Mouse (Mus musculus): ENCODE measurements at regions not wholly inside any gene's neighbourhood (a gene's known extent, or its start where the extent isn't known, plus 50 kb on each side); places are given as distances from the start of the nearest gene placed in this dataset.
A peak's percentile ranks its signal among the peaks of the same experiment; 100 is the strongest.
"Not testable (repeated sequence)": the region's sequence is repeated elsewhere in the genome, so short reads cannot be mapped to it uniquely, and the experiment has no call there.

- WGBS = 32% methylated on average over 4 of the region's 4 CpGs
- not testable (repeated sequence) for H3K4me1 ChIP-seq (ENCODE audit: control insufficient read depth, insufficient read depth, insufficient read length, low read length)
Measured at GRCm38 (mm10) chr12:21680026-21680425, 262.6 kb upstream of the Ywhaq start.

GRCm38 (mm10) chr12:21649381-21649780, 231.9 kb upstream of the Ywhaq start:
- not testable (repeated sequence) for H3K4me3 ChIP-seq (ENCODE audit: low read depth, low read length); H3K27me3 ChIP-seq (ENCODE audit: control insufficient read depth, insufficient read depth, low read length); H3K36me3 ChIP-seq (ENCODE audit: control insufficient read depth, insufficient read depth, low read length); H3K4me1 ChIP-seq (ENCODE audit: control insufficient read depth, insufficient read depth, insufficient read length, low read length); H3K27ac ChIP-seq (ENCODE audit: insufficient read depth, low read depth, low read length)
- 89% methylated on average over 8 of the region's 8 CpGs for WGBS

More at GRCm38 (mm10) chr12:21680026-21680425, 262.6 kb upstream of the Ywhaq start:
- H3K4me3 ChIP-seq (ENCODE audit: low read depth, low read length); H3K36me3 ChIP-seq (ENCODE audit: control insufficient read depth, insufficient read depth, low read length); H3K27ac ChIP-seq (ENCODE audit: insufficient read depth, low read depth, low read length); H3K27me3 ChIP-seq (ENCODE audit: control insufficient read depth, insufficient read depth, low read length): not testable (repeated sequence)

GRCm38 (mm10) chr12:21613781-21614180, 196.3 kb upstream of the Ywhaq start:
- not testable (repeated sequence) for H3K27me3 ChIP-seq (ENCODE audit: control insufficient read depth, insufficient read depth, low read length); H3K4me3 ChIP-seq (ENCODE audit: low read depth, low read length); H3K27ac ChIP-seq (ENCODE audit: insufficient read depth, low read depth, low read length); H3K4me1 ChIP-seq (ENCODE audit: control insufficient read depth, insufficient read depth, insufficient read length, low read length); H3K36me3 ChIP-seq (ENCODE audit: control insufficient read depth, insufficient read depth, low read length)
- TF ChIP-seq CTCF (IDR thresholded peaks at IDR 0.05; ENCODE audit: extremely low read depth, insufficient read length, insufficient replicate concordance, low read depth, low read length) = peak; percentile 74; the same call in 1 of the 2 replicates
- whole genome bisulfite sequencing = 14% methylated on average over 2 of the region's 2 CpGs

- no peak overlapping the region for H3K27ac ChIP-seq (ENCODE audit: insufficient read depth, low read depth, low read length)
- no peak overlapping the region for H3K4me3 ChIP-seq (ENCODE audit: low read depth, low read length)
- no peaks in the 10 kb centered on the region for H3K4me1 ChIP-seq (ENCODE audit: control insufficient read depth, insufficient read depth, insufficient read length, low read length)
- no peaks in the 10 kb centered on the region for H3K27me3 ChIP-seq (ENCODE audit: control insufficient read depth, insufficient read depth, low read length)
- 64% methylated on average over 7 of the region's 7 CpGs for WGBS
- no peak for TF ChIP-seq POLR2A (IDR thresholded peaks at IDR 0.05; ENCODE audit: low read depth, low read length)
- no peaks in the 10 kb centered on the region for H3K36me3 ChIP-seq (ENCODE audit: control insufficient read depth, insufficient read depth, low read length)
Measured at GRCm38 (mm10) chr12:21568415-21569040, 151.1 kb upstream of the Ywhaq start.

- H3K4me3 ChIP-seq (ENCODE audit: low read depth, low read length); H3K27ac ChIP-seq (ENCODE audit: insufficient read depth, low read depth, low read length); H3K27me3 ChIP-seq (ENCODE audit: control insufficient read depth, insufficient read depth, low read length); H3K4me1 ChIP-seq (ENCODE audit: control insufficient read depth, insufficient read depth, insufficient read length, low read length); H3K36me3 ChIP-seq (ENCODE audit: control insufficient read depth, insufficient read depth, low read length): not testable (repeated sequence)
- 53% methylated on average over 2 of the region's 2 CpGs for WGBS
Measured at GRCm38 (mm10) chr12:21543962-21544361, 126.5 kb upstream of the Ywhaq start.

- not testable (repeated sequence) for H3K27me3 ChIP-seq (ENCODE audit: control insufficient read depth, insufficient read depth, low read length); H3K27ac ChIP-seq (ENCODE audit: insufficient read depth, low read depth, low read length); H3K36me3 ChIP-seq (ENCODE audit: control insufficient read depth, insufficient read depth, low read length); H3K4me1 ChIP-seq (ENCODE audit: control insufficient read depth, insufficient read depth, insufficient read length, low read length)
- H3K4me3 ChIP-seq (ENCODE audit: low read depth, low read length) = peak overlapping the region; percentile 88
- WGBS = 3% methylated on average over 33 of the region's 34 CpGs
Measured at GRCm38 (mm10) chr12:21543153-21543894, 125.9 kb upstream of the Ywhaq start.

GRCm38 (mm10) chr12:21531766-21532165, 114.3 kb upstream of the Ywhaq start:
- TF ChIP-seq POLR2A (IDR thresholded peaks at IDR 0.05; ENCODE audit: low read depth, low read length) = no peak
- TF ChIP-seq CTCF (IDR thresholded peaks at IDR 0.05; ENCODE audit: extremely low read depth, insufficient read length, insufficient replicate concordance, low read depth, low read length) = no peak

GRCm38 (mm10) chr12:21529367-21529766, 111.9 kb upstream of the Ywhaq start:
- 88% methylated on average over 3 of the region's 3 CpGs for WGBS
- not testable (repeated sequence) for H3K4me1 ChIP-seq (ENCODE audit: control insufficient read depth, insufficient read depth, insufficient read length, low read length); H3K36me3 ChIP-seq (ENCODE audit: control insufficient read depth, insufficient read depth, low read length); H3K4me3 ChIP-seq (ENCODE audit: low read depth, low read length); H3K27me3 ChIP-seq (ENCODE audit: control insufficient read depth, insufficient read depth, low read length); H3K27ac ChIP-seq (ENCODE audit: insufficient read depth, low read depth, low read length)

More at GRCm38 (mm10) chr12:21531766-21532165, 114.3 kb upstream of the Ywhaq start:
- H3K4me1 ChIP-seq (ENCODE audit: control insufficient read depth, insufficient read depth, insufficient read length, low read length) = no peaks in the 10 kb centered on the region
- no peaks in the 10 kb centered on the region for H3K27me3 ChIP-seq (ENCODE audit: control insufficient read depth, insufficient read depth, low read length)
- H3K36me3 ChIP-seq (ENCODE audit: control insufficient read depth, insufficient read depth, low read length) = no peaks in the 10 kb centered on the region
- no peak overlapping the region for H3K4me3 ChIP-seq (ENCODE audit: low read depth, low read length)
- WGBS = 92% methylated on average over 3 of the region's 3 CpGs
- H3K27ac ChIP-seq (ENCODE audit: insufficient read depth, low read depth, low read length) = no peak overlapping the region

GRCm38 (mm10) chr12:21527336-21527735, 109.9 kb upstream of the Ywhaq start:
- not testable (repeated sequence) for H3K27ac ChIP-seq (ENCODE audit: insufficient read depth, low read depth, low read length); H3K4me3 ChIP-seq (ENCODE audit: low read depth, low read length); H3K4me1 ChIP-seq (ENCODE audit: control insufficient read depth, insufficient read depth, insufficient read length, low read length); H3K27me3 ChIP-seq (ENCODE audit: control insufficient read depth, insufficient read depth, low read length); H3K36me3 ChIP-seq (ENCODE audit: control insufficient read depth, insufficient read depth, low read length)
- WGBS = 89% methylated on average over 8 of the region's 8 CpGs

- not testable (repeated sequence) for H3K36me3 ChIP-seq (ENCODE audit: control insufficient read depth, insufficient read depth, low read length); H3K4me1 ChIP-seq (ENCODE audit: control insufficient read depth, insufficient read depth, insufficient read length, low read length); H3K27me3 ChIP-seq (ENCODE audit: control insufficient read depth, insufficient read depth, low read length); H3K27ac ChIP-seq (ENCODE audit: insufficient read depth, low read depth, low read length); H3K4me3 ChIP-seq (ENCODE audit: low read depth, low read length)
- 35% methylated on average over 2 of the region's 2 CpGs for WGBS
Measured at GRCm38 (mm10) chr12:21526906-21527305, 109.5 kb upstream of the Ywhaq start.
